Mouse (Mus musculus): ENCODE results near the gene Ambp.

- TF ChIP-seq POLR2A (IDR thresholded peaks at IDR 0.05; ENCODE audit: extremely low read depth, insufficient read depth, low read length) (no peak), CTCF (IDR thresholded peaks at IDR 0.05; ENCODE audit: low read depth, low read length) (peak; percentile 99)
Observed at GRCm38 (mm10) chr4:63181556-63181955, 27.0 kb upstream of the Ambp start.

Data from liver, adult 2 months (tissue).